Mouse (Mus musculus): ENCODE measurements around the gene Stk40. TPM values are rescaled to one million over a fixed set of nuclear protein-coding genes. Genes with fewer than 3 reads are reported as not detected.

Gene Stk40
- polyA plus RNA-seq, 1 experiment from 2014 or later = 37.7 TPM

GRCm38 (mm10) chr4:126150949-126151320, 47.2 kb downstream of the Stk40 start:
- no peaks in the 10 kb centered on the region for H3K36me3 ChIP-seq
- ATAC-seq (ENCODE audit: low read depth) = no peak
- 76% methylated on average over 6 of the region's 6 CpGs for WGBS

GRCm38 (mm10) chr4:126151701-126152440, 48.1 kb downstream of the Stk40 start:
- WGBS = 85% methylated on average over 16 of the region's 16 CpGs
- H3K27me3 ChIP-seq = peaks cover 37% of the 10 kb centered on the region
- ATAC-seq (ENCODE audit: low read depth) = no peak

More at GRCm38 (mm10) chr4:126150949-126151320, 47.2 kb downstream of the Stk40 start:
- peaks cover 44% of the 10 kb centered on the region for H3K27me3 ChIP-seq
- no peak overlapping the region for H3K27ac ChIP-seq (replicated peaks)
- no peak overlapping the region for H3K4me3 ChIP-seq
- H3K4me1 ChIP-seq (replicated peaks) = peaks cover 30% of the 10 kb centered on the region
- H3K4me2 ChIP-seq = peak overlapping the region; percentile 12; the same call in 1 of the 2 replicates
- H3K9me3 ChIP-seq = no peaks in the 10 kb centered on the region
- no peak overlapping the region for H3K9ac ChIP-seq

DNA sequence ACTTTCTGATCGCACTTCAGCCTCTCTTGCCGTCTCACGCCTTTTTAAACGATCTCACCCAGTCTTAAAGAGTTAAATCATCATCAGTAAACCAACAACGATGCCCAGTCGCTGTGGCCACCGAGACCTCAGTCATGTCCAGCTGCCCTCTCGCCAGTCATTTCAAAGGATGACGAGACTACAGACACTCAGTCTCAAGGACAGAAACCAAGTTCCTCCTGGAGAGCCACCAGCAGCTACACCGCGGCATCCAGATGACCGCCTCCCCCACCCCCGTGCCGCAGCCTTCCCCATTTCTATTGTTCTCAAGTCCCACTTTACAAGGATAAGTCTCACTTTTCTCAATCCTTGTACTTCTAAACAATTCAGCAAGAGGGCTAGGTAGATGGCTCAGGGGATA, 49.1 kb downstream of the Stk40 start:
- Histone ChIP-seq H3K4me3 (no peak overlapping the region), H3K27me3 (peaks cover 29% of the 10 kb centered on the region), H3K4me1 (replicated peaks) (peaks cover 23% of the 10 kb centered on the region), H3K9me3 (no peaks in the 10 kb centered on the region), H3K27ac (replicated peaks) (no peak overlapping the region), H3K36me3 (no peaks in the 10 kb centered on the region), H3K9ac (no peak overlapping the region), H3K4me2 (no peak overlapping the region)
- no peak for ATAC-seq (ENCODE audit: low read depth)
- 55% methylated on average over 14 of the region's 14 CpGs for WGBS

More at GRCm38 (mm10) chr4:126151701-126152440, 48.1 kb downstream of the Stk40 start:
- H3K4me3 ChIP-seq = no peak overlapping the region
- H3K9ac ChIP-seq = no peak overlapping the region
- H3K36me3 ChIP-seq = no peaks in the 10 kb centered on the region
- H3K9me3 ChIP-seq = no peaks in the 10 kb centered on the region
- H3K4me1 ChIP-seq (replicated peaks) = peaks cover 30% of the 10 kb centered on the region
- H3K4me2 ChIP-seq = no peak overlapping the region
- no peak overlapping the region for H3K27ac ChIP-seq (replicated peaks)

GRCm38 (mm10) chr4:126155183-126155582, 51.4 kb downstream of the Stk40 start:
- no peaks in the 10 kb centered on the region for H3K36me3 ChIP-seq
- H3K27me3 ChIP-seq = peaks cover 5% of the 10 kb centered on the region
- H3K4me2 ChIP-seq = no peak overlapping the region
- H3K9ac ChIP-seq = no peak overlapping the region
- no peak overlapping the region for H3K4me3 ChIP-seq
- H3K27ac ChIP-seq (replicated peaks) = peak overlapping the region; percentile 67
- H3K9me3 ChIP-seq = no peaks in the 10 kb centered on the region
- 63% methylated on average over 4 of the region's 4 CpGs for WGBS
- peaks cover 6% of the 10 kb centered on the region; the same call in 1 of the 2 replicates for H3K4me1 ChIP-seq (replicated peaks)
- ATAC-seq (ENCODE audit: low read depth) = no peak

DNA sequence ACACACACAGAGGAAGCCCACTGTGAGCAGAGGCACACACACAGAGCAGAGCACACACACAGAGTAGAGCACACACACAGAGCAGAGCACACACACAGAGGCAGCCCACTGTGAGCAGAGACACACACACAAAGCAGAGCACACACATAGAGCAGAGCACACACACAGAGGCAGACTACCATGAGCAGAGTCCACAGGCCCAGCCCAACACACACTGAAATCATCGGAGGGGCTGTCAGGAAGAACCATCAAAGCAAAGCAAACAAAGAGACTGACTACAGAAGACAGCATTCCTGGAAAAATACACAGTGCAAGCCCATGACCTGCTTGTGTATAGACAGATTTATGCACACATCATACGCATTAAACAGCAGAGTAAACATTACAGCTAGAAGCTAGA, 52.1 kb downstream of the Stk40 start:
- H3K9ac ChIP-seq = no peak overlapping the region
- no peak overlapping the region for H3K4me2 ChIP-seq
- H3K27me3 ChIP-seq = no peaks in the 10 kb centered on the region
- no peaks in the 10 kb centered on the region for H3K36me3 ChIP-seq
- H3K27ac ChIP-seq (replicated peaks) = peak overlapping the region; percentile 67
- no peak overlapping the region for H3K4me3 ChIP-seq
- ATAC-seq (ENCODE audit: low read depth) = no peak
- WGBS = 67% methylated on average over 2 of the region's 2 CpGs
- H3K4me1 ChIP-seq (replicated peaks) = 0 out of 2 replicates have a peak, but pooled peaks cover 6% of the 10 kb centered on the region
- no peaks in the 10 kb centered on the region for H3K9me3 ChIP-seq

DNA sequence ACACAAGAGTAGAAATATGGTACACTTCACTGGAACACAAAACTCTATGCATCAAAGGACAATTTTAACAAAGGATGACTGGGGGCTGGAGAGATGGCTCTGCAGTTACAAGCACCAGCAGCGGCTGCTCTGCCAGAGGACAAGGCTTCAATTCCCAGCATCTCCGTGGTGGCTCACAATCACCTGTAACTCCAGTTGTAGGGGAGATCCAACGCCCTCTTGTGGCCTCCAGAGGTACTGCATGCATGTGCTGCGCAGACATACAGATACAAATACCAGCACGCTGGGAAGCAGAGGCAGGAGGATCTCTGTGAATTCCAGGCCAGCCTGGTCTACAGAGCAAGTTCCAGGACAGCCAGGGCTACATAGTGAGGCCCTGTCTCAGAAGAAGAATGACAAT, 52.9 kb downstream of the Stk40 start:
- H3K27ac ChIP-seq (replicated peaks) = peak overlapping the region; percentile 67; the same call in 1 of the 2 replicates
- no peak overlapping the region for H3K9ac ChIP-seq
- 0 out of 2 replicates have a peak, but pooled peaks cover 3% of the 10 kb centered on the region for H3K4me1 ChIP-seq (replicated peaks)
- ATAC-seq (ENCODE audit: low read depth) = no peak
- H3K36me3 ChIP-seq = no peaks in the 10 kb centered on the region
- no peak overlapping the region for H3K4me3 ChIP-seq
- no peaks in the 10 kb centered on the region for H3K9me3 ChIP-seq
- no peak overlapping the region for H3K4me2 ChIP-seq
- no peaks in the 10 kb centered on the region for H3K27me3 ChIP-seq
- 54% methylated on average over 5 of the region's 5 CpGs for WGBS

GRCm38 (mm10) chr4:126157562-126157961, 53.8 kb downstream of the Stk40 start:
- Histone ChIP-seq H3K9me3 (no peaks in the 10 kb centered on the region), H3K4me2 (no peak overlapping the region), H3K27ac (replicated peaks) (no peak overlapping the region), H3K4me3 (no peak overlapping the region), H3K9ac (no peak overlapping the region), H3K36me3 (no peaks in the 10 kb centered on the region), H3K4me1 (replicated peaks) (peaks cover 9% of the 10 kb centered on the region), H3K27me3 (no peaks in the 10 kb centered on the region)
- no peak for ATAC-seq (ENCODE audit: low read depth)
- 91% methylated on average over 6 of the region's 6 CpGs for WGBS

DNA sequence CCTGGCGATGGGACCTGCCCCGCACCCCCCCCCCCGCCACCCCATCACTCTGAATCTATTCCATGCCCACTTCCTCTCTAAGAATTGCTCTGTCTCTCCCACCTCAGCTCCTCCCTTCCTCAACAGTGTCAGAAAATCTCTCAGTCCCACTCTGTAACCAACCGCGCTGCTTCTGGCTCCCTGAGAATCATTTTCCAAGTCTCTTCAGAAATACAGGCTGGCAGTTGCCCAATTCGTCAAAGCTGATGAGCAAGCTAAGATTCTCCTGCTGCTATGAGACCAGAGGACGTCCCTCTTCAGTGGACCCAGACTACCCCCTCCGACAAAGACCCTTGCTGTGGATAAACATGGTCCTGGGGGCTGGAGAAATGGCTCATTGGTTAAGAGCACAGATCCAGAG, 55.7 kb downstream of the Stk40 start:
- ATAC-seq (ENCODE audit: low read depth) = no peak
- H3K36me3 ChIP-seq = no peaks in the 10 kb centered on the region
- H3K9me3 ChIP-seq = no peaks in the 10 kb centered on the region
- H3K4me2 ChIP-seq = no peak overlapping the region
- no peak overlapping the region for H3K27ac ChIP-seq (replicated peaks)
- no peak overlapping the region for H3K4me3 ChIP-seq
- H3K27me3 ChIP-seq = 0 out of 2 replicates have a peak, but pooled peaks cover 3% of the 10 kb centered on the region
- H3K9ac ChIP-seq = no peak overlapping the region
- peaks cover 19% of the 10 kb centered on the region for H3K4me1 ChIP-seq (replicated peaks)
- WGBS = 72% methylated on average over 8 of the region's 8 CpGs

DNA sequence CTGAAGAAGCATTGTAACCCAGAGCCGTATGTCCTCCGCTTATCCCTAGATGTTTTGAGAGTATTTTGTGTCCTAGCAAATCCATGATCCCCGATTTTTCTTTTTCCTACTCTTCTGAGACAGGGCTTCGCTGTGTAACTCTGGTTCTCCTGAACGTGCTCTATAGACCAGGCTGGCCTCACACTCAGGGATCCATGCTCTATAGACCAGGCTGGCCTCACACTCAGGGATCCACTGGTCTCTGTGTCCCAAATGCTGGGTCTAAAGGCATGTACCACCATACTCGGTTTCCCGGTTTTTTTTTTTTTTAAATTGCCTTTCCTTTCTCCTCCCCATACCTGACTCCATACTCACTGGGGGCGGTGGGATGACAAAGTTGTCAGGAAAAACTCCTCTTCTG, 57.2 kb downstream of the Stk40 start:
- no peak overlapping the region for H3K4me2 ChIP-seq
- 0 out of 2 replicates have a peak, but pooled peaks cover 3% of the 10 kb centered on the region for H3K27me3 ChIP-seq
- no peak overlapping the region for H3K4me3 ChIP-seq
- H3K27ac ChIP-seq (replicated peaks) = no peak overlapping the region
- peaks cover 18% of the 10 kb centered on the region for H3K4me1 ChIP-seq (replicated peaks)
- WGBS = 86% methylated on average over 8 of the region's 8 CpGs
- peaks cover 6% of the 10 kb centered on the region for H3K36me3 ChIP-seq
- ATAC-seq (ENCODE audit: low read depth) = no peak
- no peak overlapping the region for H3K9ac ChIP-seq
- H3K9me3 ChIP-seq = no peaks in the 10 kb centered on the region

DNA sequence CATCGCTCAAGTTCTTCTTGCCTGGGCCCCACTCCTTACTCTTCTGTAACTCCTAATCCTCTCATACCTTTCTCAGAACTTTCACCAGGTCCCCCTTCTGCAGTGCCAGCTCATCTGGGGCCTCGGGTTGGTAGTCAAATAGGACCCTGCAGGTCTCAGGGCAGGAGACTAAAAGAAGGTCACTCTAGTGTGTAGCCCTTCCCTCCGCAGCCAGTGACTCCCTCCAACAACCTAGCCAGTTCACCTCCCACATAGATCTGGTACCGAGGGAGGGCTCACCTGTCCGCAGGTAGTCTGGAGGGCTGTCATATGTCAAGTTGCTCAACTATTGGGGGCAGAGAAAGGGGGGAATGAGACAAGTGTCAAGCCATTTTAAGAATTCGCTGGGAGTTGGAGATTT, 57.7 kb downstream of the Stk40 start:
- no peaks in the 10 kb centered on the region for H3K9me3 ChIP-seq
- H3K4me1 ChIP-seq (replicated peaks) = peaks cover 18% of the 10 kb centered on the region
- H3K4me2 ChIP-seq = no peak overlapping the region
- no peak for ATAC-seq (ENCODE audit: low read depth)
- H3K36me3 ChIP-seq = peaks cover 11% of the 10 kb centered on the region
- H3K27me3 ChIP-seq = 0 out of 2 replicates have a peak, but pooled peaks cover 3% of the 10 kb centered on the region
- H3K27ac ChIP-seq (replicated peaks) = no peak overlapping the region
- no peak overlapping the region for H3K9ac ChIP-seq
- no peak overlapping the region for H3K4me3 ChIP-seq
- WGBS = 92% methylated on average over 6 of the region's 6 CpGs

- Histone ChIP-seq H3K9me3 (no peaks in the 10 kb centered on the region), H3K4me3 (no peak overlapping the region), H3K27me3 (0 out of 2 replicates have a peak, but pooled peaks cover 3% of the 10 kb centered on the region), H3K27ac (replicated peaks) (no peak overlapping the region), H3K4me2 (peak overlapping the region; percentile 99), H3K9ac (peak overlapping the region; percentile 76; the same call in 1 of the 2 replicates), H3K4me1 (replicated peaks) (peaks cover 18% of the 10 kb centered on the region), H3K36me3 (peaks cover 16% of the 10 kb centered on the region)
- peak; percentile 17; the same call in 1 of the 2 replicates for ATAC-seq (ENCODE audit: low read depth)
- WGBS = 70% methylated on average over 9 of the region's 9 CpGs
These were observed 58.2 kb downstream of the Stk40 start for GRCm38 (mm10) chr4:126161986-126162385.

- Histone ChIP-seq H3K36me3 (peaks cover 20% of the 10 kb centered on the region), H3K4me1 (replicated peaks) (peaks cover 18% of the 10 kb centered on the region), H3K9ac (peak overlapping the region; percentile 76), H3K27me3 (0 out of 2 replicates have a peak, but pooled peaks cover 3% of the 10 kb centered on the region), H3K27ac (replicated peaks) (0 out of 2 replicates have a peak overlapping the region, but pooled peaks have one; percentile 38), H3K4me3 (peak overlapping the region; percentile 51), H3K9me3 (no peaks in the 10 kb centered on the region), H3K4me2 (peak overlapping the region; percentile 99)
- peak; percentile 91 for ATAC-seq (ENCODE audit: low read depth)
- WGBS = under 1% methylated on average over 44 of the region's 44 CpGs
These were observed 58.8 kb downstream of the Stk40 start for GRCm38 (mm10) chr4:126162544-126163066.
